Mouse (Mus musculus) adrenal gland, postnatal 4 days (tissue): ENCODE data around the gene Gtf2i. TPM values are rescaled to one million over a fixed set of nuclear protein-coding genes. Genes with fewer than 3 reads are reported as not detected.

Experiments used
- DNase-seq, 2 experiments: peaks; one replicate each; pipeline ENCODE4 v3.0.0; 2021 to 2022; ENCODE audit warnings: low spot score in 2 of 2, mixed read lengths in 2 of 2
- total RNA-seq, 2 experiments: library from RNA; stranded (reverse); gene quantifications; 2 replicates each; pipeline ENCODE4 v1.2.3; 2021

Gtf2i gene
- total RNA-seq, 2 experiments from 2014 or later, result 266 to 270 TPM

- no peak for DNase-seq
These were observed 8.8 kb upstream of the Gtf2i start for GRCm38 (mm10) chr5:134323311-134323710.

- DNase-seq, result no peak
These were observed 7.8 kb upstream of the Gtf2i start for GRCm38 (mm10) chr5:134322355-134322754.

GRCm38 (mm10) chr5:134321699-134322098 is 7.1 kb upstream of the Gtf2i start:
- DNase-seq, result no peak

GRCm38 (mm10) chr5:134318903-134319302 is 4.3 kb upstream of the Gtf2i start:
- no peak for DNase-seq

- no peak for DNase-seq
These were observed 2.2 kb upstream of the Gtf2i start for GRCm38 (mm10) chr5:134316721-134317120.

- peak in 1 of 2 experiments; percentile 52 for DNase-seq
These were observed 1.2 kb upstream of the Gtf2i start for GRCm38 (mm10) chr5:134315623-134316350.

- peak; percentile 27 to 53 for DNase-seq
These were observed 389 bp downstream of the Gtf2i start for GRCm38 (mm10) chr5:134314068-134314674.

GRCm38 (mm10) chr5:134313451-134314067 is 1.0 kb downstream of the Gtf2i start:
- peak; percentile 91 to 94 for DNase-seq

GRCm38 (mm10) chr5:134312691-134313450 is 1.7 kb downstream of the Gtf2i start:
- DNase-seq, result no peak

GRCm38 (mm10) chr5:134311894-134312411 is 2.6 kb downstream of the Gtf2i start:
- no peak for DNase-seq

- no peak for DNase-seq
These were observed 4.4 kb downstream of the Gtf2i start for GRCm38 (mm10) chr5:134310201-134310600.

- no peak for DNase-seq
These were observed 5.2 kb downstream of the Gtf2i start for GRCm38 (mm10) chr5:134309345-134309744.

GRCm38 (mm10) chr5:134304639-134305038 is 9.9 kb downstream of the Gtf2i start:
- DNase-seq, result no peak

GRCm38 (mm10) chr5:134295277-134296050 is 19.1 kb downstream of the Gtf2i start:
- no peak for DNase-seq

- DNase-seq, result no peak
These were observed 20.0 kb downstream of the Gtf2i start for GRCm38 (mm10) chr5:134294606-134295005.

GRCm38 (mm10) chr5:134291096-134291495 is 23.5 kb downstream of the Gtf2i start:
- DNase-seq, result no peak

- DNase-seq, result no peak
These were observed 24.5 kb downstream of the Gtf2i start for GRCm38 (mm10) chr5:134289935-134290560.

GRCm38 (mm10) chr5:134288071-134288470 is 26.5 kb downstream of the Gtf2i start:
- no peak for DNase-seq

- DNase-seq, result no peak
These were observed 29.6 kb downstream of the Gtf2i start for GRCm38 (mm10) chr5:134284921-134285320.

GRCm38 (mm10) chr5:134282603-134283002 is 32.0 kb downstream of the Gtf2i start:
- DNase-seq, result no peak
